In the genomic region with DNA sequence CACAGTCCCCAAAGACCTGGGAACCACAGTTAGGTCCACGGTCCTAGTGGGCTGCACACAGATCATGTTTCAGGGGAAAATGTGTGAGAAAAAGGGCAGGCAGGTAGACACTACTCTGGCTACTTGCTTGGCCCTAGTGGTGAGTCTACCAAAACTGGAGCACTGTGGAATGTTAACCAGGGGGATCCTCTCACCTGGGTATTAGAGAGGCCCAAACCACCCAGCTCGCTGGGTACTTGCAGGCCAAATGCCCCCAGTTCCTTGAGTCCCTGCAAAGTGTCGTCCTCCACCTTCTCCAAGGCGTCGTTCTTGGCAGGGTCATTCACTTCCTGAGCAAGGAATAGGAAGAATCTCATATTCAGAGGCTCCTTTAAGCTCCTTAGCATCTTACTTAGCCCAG, we compare ENCODE assay signal across 8 mouse cellular contexts. TPM values are rescaled to one million over a fixed set of nuclear protein-coding genes. Genes with fewer than 3 reads are reported as not detected.
DNase-seq lines count a peak whose midpoint lies in the region; ATAC-seq and TF ChIP-seq lines count a peak whose summit lies in the region.

No protein-coding gene starts in this region.

- H3K4me3 ChIP-seq in forebrain, embryonic 10.5 days = peak overlapping the region; percentile 65; the same call in 1 of the 2 replicates
- H3K4me3 ChIP-seq in forebrain, embryonic 11.5 days (ENCODE audit: low read depth, low read length) = no peak overlapping the region
- H3K4me3 ChIP-seq in kidney, postnatal 0 days (replicated peaks; ENCODE audit: low read depth, low read length) = no peak overlapping the region; the same call in 1 of the 2 replicates
- H3K4me3 ChIP-seq in intestine, postnatal 0 days (ENCODE audit: low read depth, low read length) = no peak overlapping the region
- H3K4me3 ChIP-seq in myocyte = peak overlapping the region; percentile 28

- peaks cover 49% of the 10 kb centered on the region for H3K36me3 ChIP-seq in forebrain, embryonic 10.5 days (replicated peaks)
- peaks cover 6% of the 10 kb centered on the region for H3K36me3 ChIP-seq in forebrain, embryonic 11.5 days (ENCODE audit: control insufficient read depth, insufficient read depth, low read length)
- H3K36me3 ChIP-seq in kidney, postnatal 0 days (ENCODE audit: insufficient read depth, low read length) = peaks cover 40% of the 10 kb centered on the region
- peaks cover 49% of the 10 kb centered on the region for H3K36me3 ChIP-seq in intestine, postnatal 0 days (ENCODE audit: control insufficient read depth, insufficient read depth)
- peaks cover 29% of the 10 kb centered on the region for H3K36me3 ChIP-seq in myocyte (ENCODE audit: control insufficient read depth, insufficient read depth)

- peaks cover 10% of the 10 kb centered on the region for H3K79me2 ChIP-seq in myocyte (ENCODE audit: control insufficient read depth, insufficient read depth)

- ATAC-seq in forebrain, embryonic 11.5 days (replicated peaks; ENCODE audit: low FRiP score) = no peak
- ATAC-seq in kidney, postnatal 0 days (replicated peaks; ENCODE audit: low FRiP score, low read depth) = no peak
- ATAC-seq in intestine, postnatal 0 days = no peak

- DNase-seq in forebrain, embryonic 10.5 days (ENCODE audit: extremely low spot score, low spot score) = no peak
- DNase-seq in forebrain, embryonic 11.5 days (ENCODE audit: low spot score) = no peak
- DNase-seq in kidney, postnatal 0 days (ENCODE audit: low spot score) = no peak
- no peak for DNase-seq in kidney, adult 11 months
- no peak for DNase-seq in frontal cortex, postnatal 25 days (ENCODE audit: low spot score in 2 of 2)
- no peak for DNase-seq in thymus, adult 18-20 months

- H3K9ac ChIP-seq in forebrain, embryonic 11.5 days (ENCODE audit: low read length) = no peak overlapping the region
- 0 out of 2 replicates have a peak overlapping the region, but pooled peaks have one; percentile 80 for H3K9ac ChIP-seq in kidney, postnatal 0 days (ENCODE audit: low read depth, low read length)
- no peak overlapping the region for H3K9ac ChIP-seq in intestine, postnatal 0 days (ENCODE audit: low read depth, low read length)

- 65% methylated on average over 5 of the region's 5 CpGs for WGBS in forebrain, embryonic 10.5 days
- 63% methylated on average over 5 of the region's 5 CpGs for WGBS in forebrain, embryonic 11.5 days
- 48% methylated on average over 5 of the region's 5 CpGs for WGBS in kidney, postnatal 0 days
- 64% methylated on average over 5 of the region's 5 CpGs for WGBS in intestine, postnatal 0 days

- no peak for TF ChIP-seq CTCF in kidney, postnatal 0 days (IDR thresholded peaks at IDR 0.05; ENCODE audit: low read depth)
- no peak for TF ChIP-seq CTCF in intestine, postnatal 0 days (IDR thresholded peaks at IDR 0.05; ENCODE audit: low read depth)

- TF ChIP-seq POLR2A in myocyte (IDR thresholded peaks at IDR 0.05; ENCODE audit: insufficient read length, low read depth) = no peak

- H3K9me3 ChIP-seq in forebrain, embryonic 10.5 days = no peaks in the 10 kb centered on the region
- no peaks in the 10 kb centered on the region for H3K9me3 ChIP-seq in forebrain, embryonic 11.5 days (ENCODE audit: control insufficient read depth, low read length)
- H3K9me3 ChIP-seq in kidney, postnatal 0 days (replicated peaks; ENCODE audit: low read length) = no peaks in the 10 kb centered on the region
- H3K9me3 ChIP-seq in intestine, postnatal 0 days (ENCODE audit: control insufficient read depth) = no peaks in the 10 kb centered on the region

- H3K27me3 ChIP-seq in forebrain, embryonic 10.5 days (ENCODE audit: poor library complexity, severe bottlenecking) = no peaks in the 10 kb centered on the region
- no peaks in the 10 kb centered on the region for H3K27me3 ChIP-seq in forebrain, embryonic 11.5 days (ENCODE audit: control insufficient read depth, insufficient read depth, low read length)
- H3K27me3 ChIP-seq in kidney, postnatal 0 days (ENCODE audit: insufficient read depth, low read length) = no peaks in the 10 kb centered on the region
- H3K27me3 ChIP-seq in intestine, postnatal 0 days (replicated peaks; ENCODE audit: control insufficient read depth, insufficient read depth, low read length) = no peaks in the 10 kb centered on the region
- H3K27me3 ChIP-seq in myocyte (ENCODE audit: control insufficient read depth, insufficient read depth, insufficient read length) = no peaks in the 10 kb centered on the region

- H3K27ac ChIP-seq in forebrain, embryonic 10.5 days = no peak overlapping the region
- H3K27ac ChIP-seq in forebrain, embryonic 11.5 days (ENCODE audit: low read depth, low read length) = no peak overlapping the region
- no peak overlapping the region for H3K27ac ChIP-seq in kidney, postnatal 0 days
- H3K27ac ChIP-seq in intestine, postnatal 0 days (ENCODE audit: low read depth, low read length) = no peak overlapping the region

- H3K4me1 ChIP-seq in forebrain, embryonic 10.5 days = peaks cover 54% of the 10 kb centered on the region
- H3K4me1 ChIP-seq in forebrain, embryonic 11.5 days (replicated peaks; ENCODE audit: control insufficient read depth, insufficient read depth, low read length) = peaks cover 19% of the 10 kb centered on the region; the same call in 1 of the 2 replicates
- peaks cover 21% of the 10 kb centered on the region for H3K4me1 ChIP-seq in kidney, postnatal 0 days (replicated peaks; ENCODE audit: insufficient read depth, low read length)
- H3K4me1 ChIP-seq in intestine, postnatal 0 days (replicated peaks; ENCODE audit: control insufficient read depth, insufficient read depth, low read length) = 0 out of 2 replicates have a peak, but pooled peaks cover 8% of the 10 kb centered on the region

- no peak overlapping the region for H3K4me2 ChIP-seq in forebrain, embryonic 11.5 days (ENCODE audit: low read depth, low read length, severe bottlenecking)
- H3K4me2 ChIP-seq in kidney, postnatal 0 days (ENCODE audit: low read length) = peak overlapping the region; percentile 91
- peak overlapping the region; percentile 79 for H3K4me2 ChIP-seq in intestine, postnatal 0 days (replicated peaks; ENCODE audit: low read depth)
- peak overlapping the region; percentile 66 for H3K4me2 ChIP-seq in myocyte (ENCODE audit: low read depth)

- H3ac ChIP-seq in myocyte (ENCODE audit: control insufficient read depth, insufficient read length) = no peak overlapping the region

TF ChIP-seq in myocyte, 11 proteins besides CTCF, POLR2A, EP300 and RAD21:
- TF ChIP-seq TCF3 (IDR thresholded peaks at IDR 0.05; ENCODE audit: insufficient read length, low read depth) (no peak), MYOG (IDR thresholded peaks at IDR 0.05; ENCODE audit: control insufficient read depth in 1 of 3, insufficient read depth in 1 of 3, insufficient read length in 2 of 3, low read depth in 2 of 3) (no peak), POLR2AphosphoS2 (IDR thresholded peaks at IDR 0.05; ENCODE audit: insufficient read length, low read depth) (peak; percentile 40)

RNA-seq across cellular contexts. Expression of gene Acadvl, which starts 1.2 kb away (rescaled TPM):
- polyA plus RNA-seq in forebrain, embryonic 10.5 days (2016; fragmentation: Nextera tagmentation; extraction: Ambion mirVana) = 41.0 and 44.1 TPM in 2 replicates
- 44.0 and 47.6 TPM in 2 replicates for polyA plus RNA-seq in forebrain, embryonic 11.5 days (2014; fragmentation: Nextera tagmentation; extraction: Ambion mirVana)
- polyA plus RNA-seq in kidney, postnatal 0 days (2015; fragmentation: Nextera tagmentation; extraction: Ambion mirVana) = 178 and 197 TPM in 2 replicates
- 203 and 215 TPM in 2 replicates for polyA plus RNA-seq in intestine, postnatal 0 days (2015; fragmentation: Nextera tagmentation; extraction: Ambion mirVana)
- 130 TPM for polyA plus RNA-seq in myocyte (2012; fragmentation: generic; extraction: Trizol)

RNA-seq across cellular contexts. Expression of gene Dlg4, which starts 2.7 kb away (rescaled TPM):
- polyA plus RNA-seq in forebrain, embryonic 10.5 days (2016; fragmentation: Nextera tagmentation; extraction: Ambion mirVana) = 13.8 and 15.5 TPM in 2 replicates
- polyA plus RNA-seq in forebrain, embryonic 11.5 days (2014; fragmentation: Nextera tagmentation; extraction: Ambion mirVana) = 18.2 and 21.5 TPM in 2 replicates
- 4.3 and 6.5 TPM in 2 replicates for polyA plus RNA-seq in kidney, postnatal 0 days (2015; fragmentation: Nextera tagmentation; extraction: Ambion mirVana)
- polyA plus RNA-seq in intestine, postnatal 0 days (2015; fragmentation: Nextera tagmentation; extraction: Ambion mirVana) = 1.4 and 1.8 TPM in 2 replicates
- 26.8 TPM for polyA plus RNA-seq in myocyte (2012; fragmentation: generic; extraction: Trizol)

RNA-seq across cellular contexts. Expression of gene Dvl2, which starts 13.7 kb away (rescaled TPM):
- 44.3 and 51.6 TPM in 2 replicates for polyA plus RNA-seq in forebrain, embryonic 10.5 days (2016; fragmentation: Nextera tagmentation; extraction: Ambion mirVana)
- 43.9 and 47.6 TPM in 2 replicates for polyA plus RNA-seq in forebrain, embryonic 11.5 days (2014; fragmentation: Nextera tagmentation; extraction: Ambion mirVana)
- 25.8 and 27.1 TPM in 2 replicates for polyA plus RNA-seq in kidney, postnatal 0 days (2015; fragmentation: Nextera tagmentation; extraction: Ambion mirVana)
- 9.1 TPM in 2 replicates for polyA plus RNA-seq in intestine, postnatal 0 days (2015; fragmentation: Nextera tagmentation; extraction: Ambion mirVana)
- 24.3 TPM for polyA plus RNA-seq in myocyte (2012; fragmentation: generic; extraction: Trizol)

RNA-seq across cellular contexts. Expression of gene Phf23, which starts 18.5 kb away (rescaled TPM):
- 94.5 and 96.2 TPM in 2 replicates for polyA plus RNA-seq in forebrain, embryonic 10.5 days (2016; fragmentation: Nextera tagmentation; extraction: Ambion mirVana)
- polyA plus RNA-seq in forebrain, embryonic 11.5 days (2014; fragmentation: Nextera tagmentation; extraction: Ambion mirVana) = 61.4 and 63.0 TPM in 2 replicates
- 61.9 and 62.6 TPM in 2 replicates for polyA plus RNA-seq in kidney, postnatal 0 days (2015; fragmentation: Nextera tagmentation; extraction: Ambion mirVana)
- 32.6 and 37.7 TPM in 2 replicates for polyA plus RNA-seq in intestine, postnatal 0 days (2015; fragmentation: Nextera tagmentation; extraction: Ambion mirVana)
- 58.6 TPM for polyA plus RNA-seq in myocyte (2012; fragmentation: generic; extraction: Trizol)

RNA-seq across cellular contexts. Expression of gene Gabarap, which starts 23.1 kb away (rescaled TPM):
- 318 and 331 TPM in 2 replicates for polyA plus RNA-seq in forebrain, embryonic 10.5 days (2016; fragmentation: Nextera tagmentation; extraction: Ambion mirVana)
- polyA plus RNA-seq in forebrain, embryonic 11.5 days (2014; fragmentation: Nextera tagmentation; extraction: Ambion mirVana) = 472 and 477 TPM in 2 replicates
- 626 TPM in 2 replicates for polyA plus RNA-seq in kidney, postnatal 0 days (2015; fragmentation: Nextera tagmentation; extraction: Ambion mirVana)
- 1,065 and 1,136 TPM in 2 replicates for polyA plus RNA-seq in intestine, postnatal 0 days (2015; fragmentation: Nextera tagmentation; extraction: Ambion mirVana)
- 530 TPM for polyA plus RNA-seq in myocyte (2012; fragmentation: generic; extraction: Trizol)

Comparison
In these comparisons a context has a peak if more than half of its experiments do, and no peak if none do; other contexts are left out.
1. H3K4me3 ChIP-seq: peak in forebrain, embryonic 10.5 days (single experiment) and myocyte (single experiment); none in forebrain, embryonic 11.5 days (single experiment), kidney, postnatal 0 days (single experiment) and intestine, postnatal 0 days (single experiment).